Mouse (Mus musculus): ENCODE data around the gene Rgma. TPM values are rescaled to one million over a fixed set of nuclear protein-coding genes. Genes with fewer than 3 reads are reported as not detected.

Gene Rgma
- 37.3 and 42.3 TPM in 2 replicates for polyA plus RNA-seq (2016; fragmentation: Nextera tagmentation; extraction: Ambion mirVana)

DNA sequence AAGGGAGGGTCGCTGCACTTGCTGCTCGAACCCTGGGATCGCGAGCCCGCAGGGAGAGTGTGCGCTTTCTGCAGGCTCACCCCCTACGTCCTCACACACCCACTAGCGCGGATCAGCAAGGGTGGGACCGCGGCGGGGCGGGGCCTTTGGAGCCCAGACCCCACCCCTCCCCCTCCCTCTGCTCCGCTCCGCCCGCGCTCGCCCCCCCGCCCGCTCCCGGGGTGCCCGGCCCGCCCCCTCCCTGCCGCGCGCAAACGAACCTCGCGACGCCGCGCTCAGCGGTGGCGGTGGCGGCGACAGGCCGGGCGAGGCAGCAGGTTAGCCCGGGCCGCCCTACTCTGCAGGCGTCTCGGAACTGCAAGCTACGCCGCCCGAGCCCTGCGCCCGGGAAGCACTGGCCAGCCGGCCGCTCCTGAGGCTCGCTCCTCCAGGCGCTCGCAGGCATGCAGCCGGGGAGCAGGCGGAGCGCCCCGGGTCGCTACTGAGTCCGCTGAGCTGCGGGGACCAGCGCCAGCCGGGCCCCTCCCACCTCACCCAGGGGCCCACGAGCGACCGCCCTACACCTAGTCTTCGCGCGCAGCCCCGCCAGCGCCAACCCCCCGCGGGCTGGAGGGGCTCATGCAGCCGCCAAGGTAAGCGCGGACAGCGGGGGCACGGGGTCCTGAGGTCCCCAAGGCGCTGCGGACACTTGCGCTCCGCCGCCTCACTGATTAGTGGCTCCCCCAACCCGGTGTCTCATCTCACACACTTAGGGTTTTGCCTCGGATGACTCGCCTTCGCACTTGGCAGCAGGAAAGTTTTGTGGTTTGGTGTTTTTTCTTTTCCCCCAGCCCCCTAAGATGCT is at the start of gene Rgma:
Gene Rgma (plus strand): TSS at position 253 of the 844 bp plus-strand sequence.
- peak within 1 kb of the TSS; percentile 92 for H3K4me2 ChIP-seq
- no peaks in the 10 kb centered on the region for H3K9me3 ChIP-seq
- peaks cover 62% of the 10 kb centered on the region for H3K4me1 ChIP-seq
- H3K4me3 ChIP-seq (replicated peaks), result peak within 1 kb of the TSS; percentile 86
- H3K36me3 ChIP-seq (replicated peaks), result no peaks in the 10 kb centered on the region
- H3K27me3 ChIP-seq, result peaks cover 27% of the 10 kb centered on the region
- WGBS, result under 1% methylated on average over 63 of the region's 85 CpGs
- ATAC-seq (ENCODE audit: low FRiP score), result peak; percentile 90
- H3K9ac ChIP-seq, result peak within 1 kb of the TSS; percentile 94
- peak within 1 kb of the TSS; percentile 95 for H3K27ac ChIP-seq

- Histone ChIP-seq H3K36me3 (replicated peaks) (no peaks in the 10 kb centered on the region), H3K4me3 (replicated peaks) (no peak overlapping the region), H3K27me3 (no peaks in the 10 kb centered on the region), H3K27ac (no peak overlapping the region), H3K4me2 (no peak overlapping the region), H3K9ac (no peak overlapping the region), H3K4me1 (peaks cover 10% of the 10 kb centered on the region), H3K9me3 (no peaks in the 10 kb centered on the region)
- WGBS, result 87% methylated on average over 14 of the region's 14 CpGs
- no peak for ATAC-seq (ENCODE audit: low FRiP score)
Measured at GRCm38 (mm10) chr7:73326236-73326635, 49.1 kb upstream of the Rgma start.

DNA sequence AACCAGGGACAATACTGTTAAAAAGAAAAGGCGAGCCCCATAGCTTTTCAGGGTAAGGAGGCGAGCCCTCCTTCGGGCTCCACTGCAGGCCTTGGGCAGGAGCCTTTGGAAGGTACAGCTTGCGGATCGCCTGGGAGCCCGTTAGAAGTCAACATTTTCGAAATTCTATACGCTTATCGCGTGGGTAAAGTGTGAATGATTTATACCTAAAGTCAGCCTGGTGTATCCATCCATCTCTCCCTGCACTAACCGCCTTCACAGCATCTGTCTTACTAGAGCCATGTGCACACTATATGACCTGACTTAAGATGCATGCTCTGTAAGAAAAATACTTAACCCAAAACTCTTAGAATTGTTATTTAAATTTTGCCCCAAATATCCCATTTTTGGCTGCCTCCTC is 48.6 kb upstream of the Rgma start:
- Histone ChIP-seq H3K27me3 (peaks cover 2% of the 10 kb centered on the region; the same call in 1 of the 2 replicates), H3K36me3 (replicated peaks) (no peaks in the 10 kb centered on the region), H3K4me3 (replicated peaks) (no peak overlapping the region), H3K4me1 (peaks cover 13% of the 10 kb centered on the region), H3K9ac (no peak overlapping the region), H3K9me3 (no peaks in the 10 kb centered on the region), H3K27ac (no peak overlapping the region), H3K4me2 (no peak overlapping the region)
- WGBS, result 90% methylated on average over 11 of the region's 11 CpGs
- ATAC-seq (ENCODE audit: low FRiP score), result no peak

DNA sequence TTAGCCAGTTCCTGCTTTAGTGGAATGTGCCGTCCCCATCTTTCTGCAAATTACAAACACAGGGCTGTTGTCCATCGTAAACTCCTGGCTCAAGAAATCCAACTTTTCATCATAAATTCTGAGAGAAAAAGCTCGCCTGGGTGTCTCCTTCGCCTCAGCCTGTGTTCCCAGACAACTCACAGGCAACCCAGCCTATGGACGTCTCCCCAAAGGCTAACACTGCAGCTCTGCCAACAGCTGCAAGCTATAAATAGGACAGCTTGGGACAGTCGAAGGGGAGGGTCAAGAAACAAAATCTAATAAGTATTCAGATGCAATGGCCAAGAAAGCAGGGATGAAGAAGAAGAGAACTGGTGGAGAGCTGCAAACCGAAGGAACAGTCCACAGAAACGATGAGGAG is 48.1 kb upstream of the Rgma start:
- no peak for ATAC-seq (ENCODE audit: low FRiP score)

GRCm38 (mm10) chr7:73327652-73328051 is 47.7 kb upstream of the Rgma start:
- ATAC-seq (ENCODE audit: low FRiP score), result no peak
- Histone ChIP-seq H3K27me3 (peaks cover 3% of the 10 kb centered on the region; the same call in 1 of the 2 replicates), H3K36me3 (replicated peaks) (no peaks in the 10 kb centered on the region), H3K4me3 (replicated peaks) (no peak overlapping the region), H3K27ac (no peak overlapping the region), H3K4me2 (no peak overlapping the region), H3K4me1 (peaks cover 15% of the 10 kb centered on the region), H3K9ac (no peak overlapping the region), H3K9me3 (no peaks in the 10 kb centered on the region)
- WGBS, result 91% methylated on average over 5 of the region's 5 CpGs

More for the DNA sequence above, 48.1 kb upstream of the Rgma start:
- no peak overlapping the region for H3K4me3 ChIP-seq (replicated peaks)
- no peak overlapping the region for H3K9ac ChIP-seq
- peaks cover 3% of the 10 kb centered on the region; the same call in 1 of the 2 replicates for H3K27me3 ChIP-seq
- H3K36me3 ChIP-seq (replicated peaks), result no peaks in the 10 kb centered on the region
- no peak overlapping the region for H3K4me2 ChIP-seq
- no peak overlapping the region for H3K27ac ChIP-seq
- no peaks in the 10 kb centered on the region for H3K9me3 ChIP-seq
- H3K4me1 ChIP-seq, result peaks cover 15% of the 10 kb centered on the region
- WGBS, result 89% methylated on average over 8 of the region's 8 CpGs

DNA sequence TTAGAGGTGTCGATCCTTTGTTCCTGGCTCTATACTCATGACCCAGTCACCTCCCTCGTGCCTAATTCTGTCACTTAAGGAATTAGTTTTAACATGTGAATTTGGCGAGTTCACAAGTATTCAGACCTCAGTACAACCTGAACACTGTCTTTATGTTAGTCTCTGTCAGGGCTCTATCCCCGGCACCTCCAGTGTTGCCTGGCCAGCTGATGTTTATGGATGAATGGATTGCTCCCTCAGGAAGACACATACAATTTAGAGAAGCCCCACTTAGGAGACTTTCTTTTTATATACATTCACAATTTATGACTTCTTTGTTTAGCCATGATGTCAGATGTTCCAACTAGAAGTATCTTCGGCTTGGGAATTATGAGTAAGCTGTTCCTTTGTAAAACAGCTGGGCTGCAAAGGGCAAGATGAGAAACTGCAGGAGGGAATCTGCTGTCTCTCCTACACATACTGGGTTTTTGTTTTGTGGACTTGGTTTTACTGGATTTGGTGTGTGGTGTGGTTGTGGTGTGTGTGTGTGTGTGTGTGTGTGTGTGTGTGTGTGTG is 46.6 kb upstream of the Rgma start:
- ATAC-seq (ENCODE audit: low FRiP score), result no peak
- no peak overlapping the region for H3K9ac ChIP-seq
- WGBS, result 48% methylated on average over 5 of the region's 5 CpGs
- H3K27me3 ChIP-seq, result peaks cover 3% of the 10 kb centered on the region; the same call in 1 of the 2 replicates
- peaks cover 20% of the 10 kb centered on the region for H3K4me1 ChIP-seq
- H3K36me3 ChIP-seq (replicated peaks), result no peaks in the 10 kb centered on the region
- no peak overlapping the region for H3K27ac ChIP-seq
- no peak overlapping the region for H3K4me3 ChIP-seq (replicated peaks)
- H3K4me2 ChIP-seq, result no peak overlapping the region
- no peaks in the 10 kb centered on the region for H3K9me3 ChIP-seq

- no peak overlapping the region for H3K4me2 ChIP-seq
- 94% methylated on average over 12 of the region's 12 CpGs for WGBS
- peaks cover 3% of the 10 kb centered on the region; the same call in 1 of the 2 replicates for H3K27me3 ChIP-seq
- no peaks in the 10 kb centered on the region for H3K36me3 ChIP-seq (replicated peaks)
- H3K4me3 ChIP-seq (replicated peaks), result no peak overlapping the region
- H3K27ac ChIP-seq, result no peak overlapping the region
- no peak overlapping the region for H3K9ac ChIP-seq
- H3K9me3 ChIP-seq, result no peaks in the 10 kb centered on the region
- H3K4me1 ChIP-seq, result peaks cover 30% of the 10 kb centered on the region
- no peak for ATAC-seq (ENCODE audit: low FRiP score)
Measured at GRCm38 (mm10) chr7:73330754-73331153, 44.6 kb upstream of the Rgma start.

GRCm38 (mm10) chr7:73331645-73332044 is 43.7 kb upstream of the Rgma start:
- no peak overlapping the region for H3K27ac ChIP-seq
- 69% methylated on average over 7 of the region's 7 CpGs for WGBS
- ATAC-seq (ENCODE audit: low FRiP score), result no peak

GRCm38 (mm10) chr7:73333398-73333988 is 41.8 kb upstream of the Rgma start:
- 73% methylated on average over 12 of the region's 12 CpGs for WGBS
- no peak overlapping the region for H3K27ac ChIP-seq

More at GRCm38 (mm10) chr7:73331645-73332044, 43.7 kb upstream of the Rgma start:
- Histone ChIP-seq H3K9ac (no peak overlapping the region), H3K9me3 (no peaks in the 10 kb centered on the region), H3K4me2 (no peak overlapping the region), H3K4me3 (replicated peaks) (no peak overlapping the region), H3K36me3 (replicated peaks) (no peaks in the 10 kb centered on the region), H3K27me3 (peaks cover 3% of the 10 kb centered on the region; the same call in 1 of the 2 replicates), H3K4me1 (peaks cover 30% of the 10 kb centered on the region)

GRCm38 (mm10) chr7:73334883-73335282 is 40.4 kb upstream of the Rgma start:
- Histone ChIP-seq H3K9me3 (no peaks in the 10 kb centered on the region), H3K4me2 (no peak overlapping the region), H3K36me3 (replicated peaks) (no peaks in the 10 kb centered on the region), H3K4me3 (replicated peaks) (no peak overlapping the region), H3K4me1 (peaks cover 20% of the 10 kb centered on the region), H3K27ac (no peak overlapping the region), H3K27me3 (peaks cover 3% of the 10 kb centered on the region; the same call in 1 of the 2 replicates), H3K9ac (no peak overlapping the region)
- 73% methylated on average over 7 of the region's 7 CpGs for WGBS
- ATAC-seq (ENCODE audit: low FRiP score), result no peak

More at GRCm38 (mm10) chr7:73333398-73333988, 41.8 kb upstream of the Rgma start:
- ATAC-seq (ENCODE audit: low FRiP score), result no peak
- H3K9ac ChIP-seq, result no peak overlapping the region
- no peaks in the 10 kb centered on the region for H3K36me3 ChIP-seq (replicated peaks)
- no peak overlapping the region for H3K4me2 ChIP-seq
- H3K4me3 ChIP-seq (replicated peaks), result no peak overlapping the region
- no peaks in the 10 kb centered on the region for H3K9me3 ChIP-seq
- H3K4me1 ChIP-seq, result peaks cover 28% of the 10 kb centered on the region
- H3K27me3 ChIP-seq, result peaks cover 3% of the 10 kb centered on the region; the same call in 1 of the 2 replicates

DNA sequence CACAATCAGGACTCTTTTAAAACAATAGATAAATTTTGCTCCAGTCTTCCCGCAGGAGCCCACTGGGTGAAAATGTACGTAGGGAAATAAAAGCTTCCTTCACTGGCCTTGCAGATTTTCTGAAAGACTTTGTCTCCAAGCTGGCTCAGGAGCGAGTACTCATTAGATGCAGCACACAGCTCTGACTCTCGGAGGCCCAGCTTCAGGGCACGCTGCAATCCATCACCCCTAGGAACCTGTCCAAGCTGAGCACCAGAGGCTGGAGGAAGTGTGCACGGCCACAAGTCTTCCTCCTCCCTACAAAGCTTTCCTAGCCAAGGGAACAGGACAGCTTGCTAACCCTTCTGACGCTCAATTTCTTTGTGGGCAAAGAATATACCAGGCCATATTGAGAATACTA is 38.9 kb upstream of the Rgma start:
- Histone ChIP-seq H3K27ac (no peak overlapping the region), H3K27me3 (peaks cover 3% of the 10 kb centered on the region; the same call in 1 of the 2 replicates), H3K4me3 (replicated peaks) (no peak overlapping the region), H3K4me1 (peaks cover 20% of the 10 kb centered on the region), H3K9me3 (no peaks in the 10 kb centered on the region), H3K36me3 (replicated peaks) (no peaks in the 10 kb centered on the region), H3K9ac (no peak overlapping the region), H3K4me2 (no peak overlapping the region)
- ATAC-seq (ENCODE audit: low FRiP score), result no peak
- 66% methylated on average over 7 of the region's 7 CpGs for WGBS

- Histone ChIP-seq H3K4me1 (peaks cover 14% of the 10 kb centered on the region), H3K9me3 (no peaks in the 10 kb centered on the region), H3K36me3 (replicated peaks) (no peaks in the 10 kb centered on the region), H3K4me2 (no peak overlapping the region), H3K9ac (no peak overlapping the region), H3K4me3 (replicated peaks) (no peak overlapping the region), H3K27ac (no peak overlapping the region), H3K27me3 (no peaks in the 10 kb centered on the region)
- ATAC-seq (ENCODE audit: low FRiP score), result no peak
- 93% methylated on average over 5 of the region's 5 CpGs for WGBS
Measured at GRCm38 (mm10) chr7:73338353-73338752, 37.0 kb upstream of the Rgma start.
